Mouse (Mus musculus) bone marrow macrophage, adult 2 months (primary cell): ENCODE measurements around the gene Abca2.

ENCODE experiments used
- CTCF ChIP-seq: IDR thresholded peaks from 2 replicates; pipeline ENCODE4 v1.5.1; 2012; ENCODE audit warnings: low read depth, mild to moderate bottlenecking, low read length, moderate library complexity
- POLR2A ChIP-seq: IDR thresholded peaks from 2 replicates; pipeline ENCODE4 v1.6.1; 2012; ENCODE audit warnings: mild to moderate bottlenecking, low read depth, low read length, borderline replicate concordance

- TF ChIP-seq CTCF: no peak
- no peak for TF ChIP-seq POLR2A
These were observed 2.1 kb downstream of the Abca2 start for GRCm38 (mm10) chr2:25430395-25431233.
